Mouse (Mus musculus) brain, embryonic 14.5 days (tissue): Measurements from ENCODE around the gene Fam69a.

Experiments
- CTCF ChIP-seq: fragments of 200-500 bp; IDR thresholded peaks from 2 replicates; pipeline ENCODE4 v1.5.1; 2012; ENCODE audit warnings: inconsistent platforms, mild to moderate bottlenecking, moderate library complexity, borderline replicate concordance; ENCODE audit not compliant: insufficient read depth, insufficient read length; ENCODE audit errors: extremely low read depth
- POLR2A ChIP-seq: fragments of 200-500 bp; IDR thresholded peaks from 2 replicates; pipeline ENCODE4 v1.6.1; 2012; ENCODE audit warnings: mild to moderate bottlenecking, inconsistent platforms, borderline replicate concordance; ENCODE audit not compliant: poor library complexity, insufficient read depth, insufficient read length, severe bottlenecking; ENCODE audit errors: extremely low read depth

DNA sequence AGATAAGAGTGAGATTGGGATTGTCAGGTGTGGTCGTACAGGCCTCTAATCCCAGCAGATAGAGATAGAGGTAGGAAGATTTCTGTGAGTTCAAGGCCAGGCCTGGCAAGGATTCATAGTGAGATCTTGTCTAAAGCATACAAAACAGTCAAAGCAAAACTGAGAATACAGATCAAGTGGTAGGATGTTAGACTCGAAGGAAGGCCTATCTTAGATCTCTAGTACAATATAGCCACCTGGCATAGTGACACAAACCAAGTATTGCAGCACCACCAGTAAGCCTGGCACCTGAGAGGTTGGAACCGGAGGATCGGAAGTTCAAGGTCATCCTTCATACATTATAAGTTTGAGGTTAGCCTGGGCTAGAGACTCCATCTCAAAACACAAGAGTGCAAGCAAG lies 15.8 kb downstream of the Fam69a start:
- TF ChIP-seq POLR2A: no peak
- no peak for TF ChIP-seq CTCF
